Mouse (Mus musculus): ENCODE results near the gene Slirp.

- TF ChIP-seq POLR2A (IDR thresholded peaks at IDR 0.05; ENCODE audit: control insufficient read depth, extremely low read depth, insufficient read depth, low read length, poor library complexity), result no peak
- no peak for TF ChIP-seq CTCF (IDR thresholded peaks at IDR 0.05; ENCODE audit: borderline replicate concordance, control insufficient read depth, extremely low read depth, insufficient read depth, low read length, poor library complexity)
Measured at GRCm38 (mm10) chr12:87464678-87465297, 21.1 kb downstream of the Slirp start.
